Mouse (Mus musculus) hindbrain, embryonic 14.5 days (tissue): ENCODE results near the gene Mcu. TPM values are rescaled to one million over a fixed set of nuclear protein-coding genes. Genes with fewer than 3 reads are reported as not detected.

Experiments used
- ATAC-seq: fragments of 200-750 bp; cut with Nextera tagmentation; 2 replicates; pipeline ENCODE4 v1.8.0; 2017; ENCODE audit warnings: moderate number of reproducible peaks, mild to moderate bottlenecking, moderate TSS enrichment, moderate library complexity; ENCODE audit not compliant: low FRiP score
- DNase-seq: peaks from one replicate; pipeline ENCODE4 v3.0.0-alpha.2; 2015; ENCODE audit warnings: low spot score
- H3K27ac ChIP-seq: fragments of 300-500 bp; sonication (generic); 2 replicates; pipeline ENCODE4 v1.5.1; 2014; ENCODE audit warnings: mild to moderate bottlenecking, moderate library complexity
- H3K27me3 ChIP-seq: fragments of 300-500 bp; sonication (generic); 2 replicates; pipeline ENCODE4 v1.6.1; 2014; ENCODE audit warnings: mild to moderate bottlenecking, low read length, mixed read lengths; ENCODE audit not compliant: control insufficient read depth, insufficient read depth
- H3K36me3 ChIP-seq: fragments of 300-500 bp; sonication (generic); replicated peaks from 2 replicates; pipeline ENCODE4 v1.6.1; 2014; ENCODE audit not compliant: control insufficient read depth, insufficient read depth
- H3K4me1 ChIP-seq: fragments of 300-500 bp; sonication (generic); replicated peaks from 2 replicates; pipeline ENCODE4 v1.6.1; 2014; ENCODE audit warnings: antibody characterized with exemption, low read length, mixed read lengths; ENCODE audit not compliant: control insufficient read depth, insufficient read depth
- H3K4me2 ChIP-seq: fragments of 300-500 bp; sonication (generic); replicated peaks from 2 replicates; pipeline ENCODE4 v1.6.1; 2014; ENCODE audit warnings: mild to moderate bottlenecking, moderate library complexity
- H3K4me3 ChIP-seq: fragments of 300-500 bp; sonication (generic); replicated peaks from 2 replicates; pipeline ENCODE4 v1.5.1; 2014; ENCODE audit warnings: mild to moderate bottlenecking, low read length
- H3K9ac ChIP-seq: fragments of 300-500 bp; sonication (generic); 2 replicates; pipeline ENCODE4 v1.6.1; 2014
- H3K9me3 ChIP-seq: fragments of 300-500 bp; sonication (generic); 2 replicates; pipeline ENCODE4 v1.6.1; 2016; ENCODE audit warnings: low read length; ENCODE audit not compliant: control insufficient read depth
- WGBS: fragments of 180-500 bp; shearing (Covaris S2); extraction: QIAGEN DNeasy Blood & Tissue Kit; methylation state at CpG from one replicate; pipeline ENCODE4 v1.1.7; 2014; 5-methylcytosine and 5-hydroxymethylcytosine counted together
- polyA plus RNA-seq: library from polyadenylated mRNA; unstranded; fragments of >200 nt; fragmentation: Nextera tagmentation; extraction: Ambion mirVana; gene quantifications from 2 replicates; pipeline ENCODE4 v1.2.1, GENCODE M21; 2014

Gene Mcu
- polyA plus RNA-seq, 1 experiment from 2014 or later, result 33.0 TPM

- H3K9me3 ChIP-seq, result no peaks in the 10 kb centered on the region
- ATAC-seq, result peak; percentile 60; the same call in 1 of the 2 replicates
- peaks cover 12% of the 10 kb centered on the region for H3K4me1 ChIP-seq
- H3K4me3 ChIP-seq, result no peak overlapping the region
- DNase-seq, result peak; percentile 48
- H3K27me3 ChIP-seq, result no peaks in the 10 kb centered on the region
- peak overlapping the region; percentile 24; the same call in 1 of the 2 replicates for H3K27ac ChIP-seq
- 49% methylated on average over 31 of the region's 31 CpGs for WGBS
- H3K36me3 ChIP-seq, result no peaks in the 10 kb centered on the region
- H3K9ac ChIP-seq, result peak overlapping the region; percentile 32; the same call in 1 of the 2 replicates
- peak overlapping the region; percentile 45 for H3K4me2 ChIP-seq
These were observed 112.9 kb downstream of the Mcu start for GRCm38 (mm10) chr10:59503433-59504210.

GRCm38 (mm10) chr10:59502381-59502780, 114.1 kb downstream of the Mcu start:
- no peak overlapping the region for H3K27ac ChIP-seq
- no peak overlapping the region for H3K4me2 ChIP-seq
- DNase-seq (no peak), ATAC-seq (no peak)
- no peaks in the 10 kb centered on the region for H3K9me3 ChIP-seq
- no peaks in the 10 kb centered on the region for H3K36me3 ChIP-seq
- H3K4me3 ChIP-seq, result no peak overlapping the region
- H3K9ac ChIP-seq, result no peak overlapping the region
- H3K4me1 ChIP-seq, result peaks cover 12% of the 10 kb centered on the region
- no peaks in the 10 kb centered on the region for H3K27me3 ChIP-seq
- 66% methylated on average over 12 of the region's 12 CpGs for WGBS

GRCm38 (mm10) chr10:59501761-59502160, 114.7 kb downstream of the Mcu start:
- Histone ChIP-seq H3K4me1 (peaks cover 12% of the 10 kb centered on the region), H3K36me3 (no peaks in the 10 kb centered on the region), H3K4me2 (no peak overlapping the region), H3K9ac (no peak overlapping the region), H3K9me3 (no peaks in the 10 kb centered on the region), H3K27me3 (no peaks in the 10 kb centered on the region), H3K27ac (no peak overlapping the region), H3K4me3 (no peak overlapping the region)
- DNase-seq (no peak), ATAC-seq (no peak)
- 91% methylated on average over 9 of the region's 9 CpGs for WGBS

- 88% methylated on average over 3 of the region's 3 CpGs for WGBS
- Histone ChIP-seq H3K4me3 (no peak overlapping the region), H3K4me2 (no peak overlapping the region), H3K9ac (no peak overlapping the region), H3K27me3 (no peaks in the 10 kb centered on the region), H3K27ac (no peak overlapping the region), H3K36me3 (no peaks in the 10 kb centered on the region), H3K9me3 (no peaks in the 10 kb centered on the region), H3K4me1 (peaks cover 12% of the 10 kb centered on the region)
- no peak for DNase-seq
- no peak for ATAC-seq
These were observed 116.3 kb downstream of the Mcu start for GRCm38 (mm10) chr10:59500225-59500624.

- Histone ChIP-seq H3K4me2 (no peak overlapping the region), H3K4me3 (no peak overlapping the region), H3K9me3 (peaks cover 2% of the 10 kb centered on the region; the same call in 1 of the 2 replicates), H3K27me3 (no peaks in the 10 kb centered on the region), H3K27ac (no peak overlapping the region), H3K9ac (no peak overlapping the region), H3K36me3 (no peaks in the 10 kb centered on the region), H3K4me1 (no peaks in the 10 kb centered on the region)
- WGBS, result 95% methylated on average over 11 of the region's 11 CpGs
- ATAC-seq (no peak), DNase-seq (no peak)
These were observed 119.5 kb downstream of the Mcu start for GRCm38 (mm10) chr10:59497019-59497418.

GRCm38 (mm10) chr10:59494917-59495316, 121.6 kb downstream of the Mcu start:
- no peaks in the 10 kb centered on the region for H3K4me1 ChIP-seq
- H3K9me3 ChIP-seq, result peaks cover 12% of the 10 kb centered on the region; the same call in 1 of the 2 replicates
- DNase-seq, result no peak
- no peak overlapping the region for H3K9ac ChIP-seq
- WGBS, result 82% methylated on average over 8 of the region's 8 CpGs
- H3K36me3 ChIP-seq, result no peaks in the 10 kb centered on the region
- ATAC-seq, result no peak
- H3K4me3 ChIP-seq, result no peak overlapping the region
- H3K27me3 ChIP-seq, result no peaks in the 10 kb centered on the region
- H3K27ac ChIP-seq, result no peak overlapping the region
- H3K4me2 ChIP-seq, result no peak overlapping the region

- no peaks in the 10 kb centered on the region for H3K4me1 ChIP-seq
- no peak overlapping the region for H3K27ac ChIP-seq
- no peaks in the 10 kb centered on the region for H3K36me3 ChIP-seq
- DNase-seq (no peak), ATAC-seq (no peak)
- H3K9me3 ChIP-seq, result peaks cover 12% of the 10 kb centered on the region; the same call in 1 of the 2 replicates
- no peak overlapping the region for H3K9ac ChIP-seq
- no peak overlapping the region for H3K4me2 ChIP-seq
- WGBS, result 67% methylated on average over 2 of the region's 2 CpGs
- no peaks in the 10 kb centered on the region for H3K27me3 ChIP-seq
- no peak overlapping the region for H3K4me3 ChIP-seq
These were observed 122.4 kb downstream of the Mcu start for GRCm38 (mm10) chr10:59494044-59494443.

GRCm38 (mm10) chr10:59490920-59491319, 125.6 kb downstream of the Mcu start:
- Histone ChIP-seq H3K4me3 (no peak overlapping the region), H3K9me3 (peaks cover 12% of the 10 kb centered on the region; the same call in 1 of the 2 replicates), H3K27ac (no peak overlapping the region), H3K9ac (no peak overlapping the region), H3K27me3 (no peaks in the 10 kb centered on the region), H3K36me3 (no peaks in the 10 kb centered on the region), H3K4me2 (no peak overlapping the region), H3K4me1 (no peaks in the 10 kb centered on the region)
- DNase-seq (peak; percentile 28), ATAC-seq (no peak)
- WGBS, result 81% methylated on average over 8 of the region's 8 CpGs

GRCm38 (mm10) chr10:59489411-59489810, 127.1 kb downstream of the Mcu start:
- Histone ChIP-seq H3K27ac (no peak overlapping the region), H3K4me3 (no peak overlapping the region), H3K4me2 (no peak overlapping the region), H3K27me3 (no peaks in the 10 kb centered on the region), H3K9me3 (peaks cover 12% of the 10 kb centered on the region; the same call in 1 of the 2 replicates), H3K9ac (no peak overlapping the region), H3K4me1 (peaks cover 2% of the 10 kb centered on the region; the same call in 1 of the 2 replicates), H3K36me3 (no peaks in the 10 kb centered on the region)
- no peak for DNase-seq
- WGBS, result 91% methylated on average over 1 of the region's 1 CpGs
- no peak for ATAC-seq
